Mouse (Mus musculus): ENCODE measurements around the gene Cntn6.

The Cntn6 gene

DNA sequence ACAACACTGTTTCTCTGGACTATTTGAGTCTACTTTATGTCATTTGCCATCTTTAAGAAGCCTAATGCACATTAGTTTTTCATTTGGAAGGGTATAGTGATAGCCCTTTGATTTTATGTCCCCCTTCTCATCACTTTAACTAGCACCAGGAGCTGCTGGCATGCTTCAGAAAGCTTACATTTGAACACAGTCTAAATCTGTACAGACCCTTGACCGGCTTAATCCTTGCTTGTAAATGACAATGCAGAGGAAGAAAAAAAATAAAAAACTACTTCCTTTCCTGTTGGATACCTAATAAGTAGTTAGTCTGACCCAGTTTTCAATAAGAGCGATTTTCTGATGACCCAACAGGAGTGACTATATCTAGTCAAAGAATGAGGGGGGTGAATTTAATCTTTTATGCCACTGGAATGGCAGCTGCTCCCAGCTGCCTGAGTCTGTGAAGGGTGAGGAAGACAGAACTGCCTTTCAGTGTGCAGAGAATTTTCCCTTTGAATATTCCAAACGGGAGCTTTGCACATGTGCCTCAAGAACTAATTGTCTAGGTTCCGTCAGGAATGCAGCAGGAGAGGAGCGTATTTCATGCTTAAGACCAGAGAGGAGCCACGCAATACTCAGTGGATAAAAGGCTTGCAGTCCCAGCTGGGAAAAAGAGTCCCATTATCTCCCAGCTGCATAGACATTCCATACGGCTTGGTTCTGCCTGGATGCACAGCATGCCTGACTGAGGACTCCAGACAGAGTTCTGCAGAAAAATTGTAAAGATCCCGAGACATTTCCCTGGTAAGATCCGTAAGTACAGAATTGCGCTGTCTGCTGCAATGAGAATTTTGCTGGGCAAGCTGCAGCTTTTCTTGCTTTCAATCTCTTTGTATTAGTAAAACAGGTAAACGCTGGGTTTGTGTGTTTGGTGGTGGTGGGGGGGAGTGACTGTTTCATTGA lies at the start of gene Cntn6:
Gene Cntn6, plus strand, starts transcription at position 301 of the 942 bp plus-strand sequence.
- DNase-seq (ENCODE audit: inconsistent age in 2 of 2, low spot score in 1 of 2) = no peak

DNA sequence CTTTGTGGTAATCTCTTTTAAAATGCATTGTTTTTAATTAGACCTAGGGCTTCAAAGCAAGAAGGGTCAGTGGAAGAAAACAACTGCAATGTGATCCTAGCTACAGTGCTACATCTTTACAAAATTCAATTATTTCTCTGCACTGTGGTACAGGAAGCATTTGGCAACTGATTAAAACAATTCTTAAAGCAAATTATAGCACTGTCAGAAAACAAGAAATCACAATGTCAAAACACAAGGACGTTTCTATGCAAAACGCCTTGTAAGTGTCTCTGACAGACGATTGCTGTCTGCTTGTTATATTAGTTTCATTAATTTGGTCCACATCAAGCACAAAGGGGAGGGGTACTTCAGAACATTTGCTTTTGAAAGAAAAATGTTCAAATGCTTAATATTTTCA lies 48.9 kb upstream of the Cntn6 start:
- DNase-seq (ENCODE audit: inconsistent age in 2 of 2, low spot score in 1 of 2) = no peak

GRCm38 (mm10) chr6:104470706-104471105 lies 21.9 kb upstream of the Cntn6 start:
- DNase-seq (ENCODE audit: inconsistent age in 2 of 2, low spot score in 1 of 2) = no peak

DNA sequence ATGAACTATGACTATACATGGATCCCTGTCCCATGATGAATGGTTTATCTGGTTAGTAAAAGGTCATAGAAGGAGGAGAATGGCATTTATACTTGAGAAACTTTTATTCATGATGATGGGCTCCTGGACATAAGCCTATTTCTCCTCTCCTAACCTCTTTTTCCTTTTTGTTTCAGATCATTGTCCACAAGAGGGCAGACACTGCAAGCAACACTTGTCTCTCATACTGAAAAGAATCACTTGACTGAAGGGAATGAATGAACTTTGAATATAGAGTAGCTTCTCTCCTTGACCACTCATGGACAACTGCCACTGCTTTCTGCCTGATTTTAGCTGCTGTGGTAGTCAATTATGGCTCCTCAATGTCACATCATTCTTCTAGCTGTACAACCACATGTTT lies 13.3 kb upstream of the Cntn6 start:
- no peak for DNase-seq (ENCODE audit: inconsistent age in 2 of 2, low spot score in 1 of 2)

DNA sequence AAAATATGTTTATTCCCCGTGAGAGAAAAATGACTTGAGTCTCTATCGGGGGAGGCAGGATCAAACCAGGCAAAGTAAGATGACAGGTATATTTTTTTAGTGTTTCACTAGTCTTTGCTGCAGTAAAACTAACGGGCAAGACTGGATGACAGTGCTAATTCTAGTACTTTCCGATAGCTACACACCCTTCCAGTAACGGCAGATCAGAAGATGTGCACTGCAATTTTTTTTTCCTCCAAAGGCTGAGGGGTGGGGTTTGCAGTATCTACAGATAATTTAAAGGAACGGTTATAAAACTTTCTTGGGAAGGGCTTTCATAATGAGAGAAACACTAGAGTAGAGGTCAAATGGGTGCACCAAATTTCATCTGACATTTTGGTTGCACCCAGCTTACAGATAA lies 869 bp downstream of the Cntn6 start:
- DNase-seq (ENCODE audit: inconsistent age in 2 of 2, low spot score in 1 of 2) = no peak

- no peak for DNase-seq (ENCODE audit: inconsistent age in 2 of 2, low spot score in 1 of 2)
Measured at GRCm38 (mm10) chr6:104495801-104496200, 3.2 kb downstream of the Cntn6 start.

DNA sequence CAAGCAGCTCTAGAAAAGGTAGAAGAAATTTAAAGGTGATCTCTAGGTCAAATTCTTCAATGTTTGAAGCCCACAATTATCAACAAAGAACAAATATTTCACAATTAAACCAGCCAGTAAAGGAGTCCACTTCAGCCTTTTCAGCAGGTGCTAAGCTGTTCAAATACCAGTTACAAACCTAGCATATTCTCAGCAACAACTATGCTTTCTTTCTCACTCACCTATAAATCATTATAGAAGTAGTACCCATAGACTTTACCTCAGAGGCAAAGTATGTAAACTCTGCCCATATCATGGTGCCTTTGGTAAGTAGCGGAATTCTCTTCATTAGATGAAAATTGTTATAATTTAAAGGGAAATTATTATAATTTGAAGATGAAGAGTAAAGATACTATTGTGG lies 71.4 kb downstream of the Cntn6 start:
- no peak for DNase-seq (ENCODE audit: inconsistent age in 2 of 2, low spot score in 1 of 2)

DNA sequence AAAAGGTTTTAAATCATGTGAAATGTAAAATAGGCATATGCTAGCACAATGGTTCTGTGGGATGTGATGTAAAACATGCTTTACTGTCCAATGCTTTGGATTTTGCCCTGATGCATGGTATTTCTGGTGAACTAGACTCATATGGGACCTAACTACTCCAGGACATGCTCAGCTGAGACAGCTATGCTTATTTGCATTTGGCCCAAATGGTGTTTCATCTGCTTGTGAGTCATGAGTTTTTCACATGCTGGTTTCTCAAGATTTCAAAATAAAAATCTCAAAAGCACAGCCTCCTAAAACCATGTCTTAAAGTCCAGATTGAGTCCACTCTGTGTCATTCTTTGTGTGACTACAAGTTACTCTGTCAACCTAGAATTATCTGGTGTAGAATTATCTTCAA lies 77.0 kb downstream of the Cntn6 start:
- DNase-seq (ENCODE audit: inconsistent age in 2 of 2, low spot score in 1 of 2) = no peak

- DNase-seq (ENCODE audit: inconsistent age in 2 of 2, low spot score in 1 of 2) = no peak
Measured at GRCm38 (mm10) chr6:104588028-104588427, 95.4 kb downstream of the Cntn6 start.

DNA sequence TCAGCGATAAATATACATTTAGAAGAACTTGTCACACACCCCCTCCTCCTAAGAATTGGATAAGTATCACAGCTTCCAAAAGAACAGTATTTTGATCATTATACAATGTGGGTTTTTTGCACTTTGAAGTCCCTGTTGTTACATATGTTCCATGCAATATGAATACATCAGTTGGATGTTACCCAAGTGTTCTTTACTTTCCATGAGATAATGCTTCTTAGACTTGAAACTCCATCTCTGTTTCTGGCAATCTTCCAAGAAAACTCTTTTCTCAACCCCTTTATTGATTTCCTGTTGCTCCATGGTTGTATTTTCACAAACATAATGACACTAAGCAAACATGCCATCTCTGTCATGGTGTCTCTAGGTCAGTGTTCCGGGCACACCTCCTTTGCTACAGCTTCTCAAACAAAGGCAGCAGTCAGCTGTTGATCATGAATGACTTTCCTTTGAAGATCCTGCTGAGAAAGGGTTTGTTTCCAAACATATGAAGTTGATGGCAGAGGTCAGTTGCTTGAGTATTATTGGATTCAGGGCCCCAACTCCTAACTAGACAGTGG lies 108.3 kb downstream of the Cntn6 start:
- no peak for DNase-seq (ENCODE audit: inconsistent age in 2 of 2, low spot score in 1 of 2)

DNA sequence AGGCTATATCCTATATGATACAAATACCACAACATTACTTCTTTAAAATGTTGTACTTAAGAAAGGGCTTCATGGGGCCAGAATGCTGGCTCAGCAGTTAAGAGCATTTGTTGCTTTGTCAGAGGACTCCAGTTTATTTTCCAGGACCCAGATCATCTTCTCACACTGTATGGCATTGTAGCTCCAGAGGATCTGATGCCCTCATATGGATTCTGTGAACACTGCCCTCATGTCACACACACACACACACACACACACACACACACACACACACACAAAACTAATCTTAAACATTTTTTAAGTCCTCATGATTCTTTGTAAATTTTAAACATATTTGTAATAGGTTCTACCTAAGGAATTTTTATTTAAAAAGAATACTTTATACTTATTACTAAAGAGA lies 110.3 kb downstream of the Cntn6 start:
- no peak for DNase-seq (ENCODE audit: inconsistent age in 2 of 2, low spot score in 1 of 2)

GRCm38 (mm10) chr6:104603371-104603770 lies 110.8 kb downstream of the Cntn6 start:
- no peak for DNase-seq (ENCODE audit: inconsistent age in 2 of 2, low spot score in 1 of 2)

- DNase-seq (ENCODE audit: inconsistent age in 2 of 2, low spot score in 1 of 2) = no peak
Measured at GRCm38 (mm10) chr6:104605214-104605613, 112.6 kb downstream of the Cntn6 start.

GRCm38 (mm10) chr6:104653518-104653917 lies 160.9 kb downstream of the Cntn6 start:
- no peak for DNase-seq (ENCODE audit: inconsistent age in 2 of 2, low spot score in 1 of 2)

- DNase-seq (ENCODE audit: inconsistent age in 2 of 2, low spot score in 1 of 2) = no peak
Measured at GRCm38 (mm10) chr6:104668701-104669100, 176.1 kb downstream of the Cntn6 start.

- DNase-seq (ENCODE audit: inconsistent age in 2 of 2, low spot score in 1 of 2) = no peak
Measured at GRCm38 (mm10) chr6:104674249-104674648, 181.7 kb downstream of the Cntn6 start.

DNA sequence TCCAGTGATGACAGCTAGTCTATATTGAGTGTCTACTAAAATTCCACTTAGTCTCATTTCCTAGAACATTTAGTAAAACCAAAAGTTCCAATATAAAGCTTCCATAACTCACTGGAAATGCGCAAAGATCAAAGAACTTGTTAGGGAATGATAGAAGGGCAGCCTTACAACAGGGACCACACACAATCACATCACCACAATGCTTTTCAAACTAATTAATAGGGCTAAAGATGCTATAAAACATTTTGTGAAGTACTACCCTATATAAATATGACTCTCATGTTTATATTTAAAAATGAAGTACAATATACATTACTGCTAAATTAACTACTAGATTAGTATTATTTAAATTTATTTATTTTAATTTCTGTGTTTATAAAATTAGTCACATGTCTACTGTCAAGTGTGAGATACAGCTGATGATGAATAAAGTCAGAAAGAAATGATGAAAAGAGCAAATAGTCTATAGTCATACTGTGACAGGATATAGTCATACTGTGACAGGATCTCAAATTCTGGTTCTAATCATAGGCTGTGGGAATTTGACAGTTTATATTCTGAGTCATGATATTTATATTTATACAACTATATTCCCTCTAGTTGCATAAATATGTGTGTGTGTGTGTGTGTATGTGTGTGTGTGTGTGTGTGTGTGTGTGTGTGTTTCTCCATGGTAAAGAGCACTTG lies 187.4 kb downstream of the Cntn6 start:
- DNase-seq (ENCODE audit: inconsistent age in 2 of 2, low spot score in 1 of 2) = no peak

- no peak for DNase-seq (ENCODE audit: inconsistent age in 2 of 2, low spot score in 1 of 2)
Measured at GRCm38 (mm10) chr6:104687980-104688379, 195.4 kb downstream of the Cntn6 start.

DNA sequence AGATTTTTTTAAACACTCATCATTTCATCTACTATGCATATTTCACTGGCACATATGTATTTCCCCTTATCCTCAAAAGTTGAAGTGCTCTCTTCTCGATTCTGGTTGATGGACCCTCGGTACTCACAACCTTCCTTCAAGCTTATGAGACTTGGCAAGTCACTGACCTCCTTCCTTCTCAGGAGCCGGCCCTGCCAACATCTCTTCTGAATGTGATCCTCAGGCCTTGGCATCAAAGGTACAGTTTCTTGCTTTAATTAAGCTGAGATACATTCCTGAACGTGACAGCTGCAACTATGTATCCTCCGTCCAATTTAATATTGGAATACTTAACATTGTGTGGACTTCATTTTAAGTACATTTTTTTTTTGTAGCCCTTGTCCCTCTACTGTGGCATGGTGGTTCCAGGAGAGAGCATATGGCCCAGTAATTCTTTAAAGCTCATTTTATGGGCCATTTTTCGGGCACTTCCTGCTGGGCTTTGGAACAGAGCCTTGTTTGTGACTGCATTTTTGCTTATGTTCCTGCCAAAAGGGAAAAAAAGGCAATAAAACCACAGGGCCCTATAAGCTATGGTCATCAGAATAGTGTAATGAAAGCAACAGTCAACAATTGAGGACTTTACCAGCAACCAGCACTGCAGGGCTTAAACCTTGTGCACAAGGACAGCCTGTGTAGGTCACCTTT lies 196.0 kb downstream of the Cntn6 start:
- DNase-seq (ENCODE audit: inconsistent age in 2 of 2, low spot score in 1 of 2) = no peak

- DNase-seq (ENCODE audit: inconsistent age in 2 of 2, low spot score in 1 of 2) = no peak
Measured at GRCm38 (mm10) chr6:104728571-104728970, 236.0 kb downstream of the Cntn6 start.

GRCm38 (mm10) chr6:104734256-104734655 lies 241.7 kb downstream of the Cntn6 start:
- DNase-seq (ENCODE audit: inconsistent age in 2 of 2, low spot score in 1 of 2) = no peak

Measured in adrenal gland, adult (tissue).